Mouse (Mus musculus) E14TG2a.4 (cell line): ENCODE results near the gene Ppp2r2c.

Experiments used
- CTCF ChIP-seq: conservative IDR thresholded peaks from 2 replicates; pipeline ENCODE4 v1.5.1; 2014; ENCODE audit warnings: low read length
- POU5F1 ChIP-seq: IDR thresholded peaks from 2 replicates; pipeline ENCODE4 v1.6.1; 2014; ENCODE audit warnings: low read length, borderline replicate concordance

DNA sequence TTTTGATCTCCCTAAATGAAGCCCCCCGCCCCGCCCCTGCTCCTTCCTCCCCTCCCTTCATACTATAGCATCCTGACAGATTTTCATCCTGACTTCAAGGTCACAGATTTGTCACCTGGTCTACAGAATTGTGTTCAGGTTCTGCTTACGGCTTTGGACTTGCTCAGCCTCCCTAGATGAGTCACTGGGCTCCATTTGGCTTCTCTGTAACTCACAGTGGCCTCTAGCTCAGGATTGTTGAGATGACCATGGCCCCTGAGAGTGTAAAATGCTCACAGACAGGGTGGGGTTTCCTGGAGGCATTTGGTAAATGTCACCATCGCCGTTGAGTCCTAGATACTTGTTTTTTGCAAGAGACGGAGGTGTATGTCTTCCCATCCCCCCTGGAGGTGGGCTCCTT lies 2.6 kb downstream of the Ppp2r2c start:
- TF ChIP-seq CTCF, result no peak
- no peak for TF ChIP-seq POU5F1
